Mouse (Mus musculus) leukemia stem cell, adult 10-12 weeks (primary cell): ENCODE data around the gene Tsn. TPM values are rescaled to one million over a fixed set of nuclear protein-coding genes. Genes with fewer than 3 reads are reported as not detected.

Experiments used
- polyA plus RNA-seq: library from polyadenylated mRNA; stranded (reverse); fragments of >175 nt; gene quantifications from 2 replicates; pipeline ENCODE4 v1.2.3, GENCODE M21; 2012; ENCODE audit warnings: low replicate concordance

Gene Tsn
- polyA plus RNA-seq: 1.6 and 10.3 TPM in 2 replicates

DNA sequence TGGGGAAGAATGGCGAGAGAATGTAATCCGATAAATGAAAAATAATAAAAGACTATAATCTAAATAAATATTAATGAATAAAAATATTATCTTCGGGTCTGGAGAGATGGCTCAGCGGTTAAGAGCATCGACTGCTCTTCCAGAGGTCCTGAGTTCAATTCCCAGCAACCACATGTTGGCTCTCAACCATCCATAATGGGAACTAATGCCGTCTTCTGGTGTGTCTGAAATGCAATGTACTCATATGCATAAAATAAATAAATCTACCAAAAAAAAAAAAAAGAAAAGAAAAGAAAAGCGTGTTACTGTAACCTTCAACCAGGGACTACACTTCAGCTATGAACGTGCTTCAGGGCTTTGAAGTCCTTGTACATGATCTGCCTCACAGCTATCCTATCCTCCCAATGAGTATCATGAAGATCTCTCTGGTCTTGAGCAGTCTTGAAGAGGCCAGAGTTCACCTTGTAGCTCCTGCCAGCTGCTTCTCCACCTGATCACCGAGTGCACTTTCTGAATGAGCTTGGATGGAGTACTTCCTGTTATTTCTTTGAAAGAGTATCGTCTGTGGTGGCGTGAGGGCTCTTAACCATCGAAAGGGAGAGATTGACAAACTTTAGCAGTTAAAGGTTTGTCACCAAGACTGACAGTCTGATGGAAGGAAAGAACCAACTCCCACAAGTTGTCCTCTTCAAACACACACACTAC lies at the start of gene Tsn:
TSS of gene Tsn (minus strand) at position 118 of the 705 bp plus-strand sequence.

GRCm38 (mm10) chr1:118321661-118322201 lies 10.2 kb upstream of the Tsn start, which contains the start of gene Nifk:
Gene Nifk, plus strand, starts transcription at chr1:118321839.

Other genes with a start within 250 kb of the Tsn start
- not detected in 2 replicates for gene Gm29106, start 135.2 kb downstream of the Tsn start, polyA plus RNA-seq
- 1.5 and 9.2 TPM in 2 replicates for gene Nifk, start 10.1 kb upstream of the Tsn start, polyA plus RNA-seq
- gene Clasp1, start 77.3 kb upstream of the Tsn start, polyA plus RNA-seq: 34.8 and 58.2 TPM in 2 replicates